Mouse (Mus musculus): Measurements from ENCODE around the gene Zfp668. TPM values are rescaled to one million over a fixed set of nuclear protein-coding genes. Genes with fewer than 3 reads are reported as not detected.
A peak's percentile ranks its signal among the peaks of the same experiment; 100 is the strongest.
"Not testable (repeated sequence)": the region's sequence is repeated elsewhere in the genome, so short reads cannot be mapped to it uniquely, and the experiment has no call there.

Zfp668 gene
- polyA plus RNA-seq, 1 experiment: 18.0 TPM

GRCm38 (mm10) chr7:127896384-127896783 lies 19.8 kb upstream of the Zfp668 start:
- no peaks in the 10 kb centered on the region for H3K9me3 ChIP-seq
- no peak overlapping the region for H3K4me3 ChIP-seq (replicated peaks)
- peaks cover 66% of the 10 kb centered on the region for H3K4me1 ChIP-seq
- H3K36me3 ChIP-seq (replicated peaks; ENCODE audit: low read length): peaks cover 32% of the 10 kb centered on the region
- TF ChIP-seq FLI1 (IDR thresholded peaks at IDR 0.05; ENCODE audit: low read length): no peak
- TF ChIP-seq GATA1 (IDR thresholded peaks at IDR 0.05; ENCODE audit: borderline replicate concordance, low read length): no peak
- no peaks in the 10 kb centered on the region for H3K27me3 ChIP-seq (replicated peaks)

DNA sequence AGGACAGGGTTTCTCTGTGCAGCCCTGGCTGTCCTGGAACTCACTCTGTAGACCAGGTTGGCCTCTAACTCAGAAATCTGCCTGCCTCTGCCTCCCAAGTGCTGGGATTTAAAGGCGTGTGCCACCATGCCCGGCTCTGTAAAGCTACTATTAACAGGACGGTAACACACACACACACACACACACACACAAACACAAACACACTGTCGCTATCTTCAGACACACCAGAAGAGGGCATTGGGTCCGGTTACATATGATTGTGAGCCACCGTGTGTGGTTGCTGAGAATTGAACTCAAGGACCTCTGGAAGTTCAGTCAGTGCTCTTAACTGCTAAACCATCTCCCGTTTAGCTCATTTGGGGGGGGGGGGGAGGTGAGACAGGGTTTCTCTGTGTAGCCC lies 19.3 kb upstream of the Zfp668 start:
- H3K9me3 ChIP-seq; H3K27me3 ChIP-seq (replicated peaks): not testable (repeated sequence)
- Histone ChIP-seq H3K4me3 (replicated peaks) (peak overlapping the region; percentile 94), H3K4me1 (peaks cover 66% of the 10 kb centered on the region), H3K36me3 (replicated peaks; ENCODE audit: low read length) (peaks cover 37% of the 10 kb centered on the region)

DNA sequence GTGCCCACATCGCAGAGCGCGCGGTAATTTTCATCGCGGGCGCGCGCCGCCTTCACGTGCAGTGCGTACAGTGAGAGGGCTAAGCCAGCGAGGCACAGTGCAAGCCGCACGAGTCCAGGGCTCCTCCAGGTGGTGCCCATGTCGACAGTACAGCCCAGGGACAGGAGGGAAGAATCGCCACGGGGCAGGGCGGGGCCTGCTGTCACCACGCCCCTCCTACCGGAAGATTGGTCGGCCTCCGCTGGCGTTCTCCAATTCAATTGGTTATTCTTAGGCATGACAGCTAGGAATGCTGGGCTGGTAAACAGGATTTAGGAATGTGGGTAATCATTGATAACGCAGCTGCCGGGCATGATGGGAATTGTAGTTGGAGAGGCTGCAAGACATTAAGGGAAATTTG lies 18.8 kb upstream of the Zfp668 start, which contains the start of the genes Gm21974 and Vkorc1:
Gene Gm21974 (minus strand): TSS at position 13 of the 400 bp plus-strand sequence.
Gene Vkorc1 (minus strand): TSS at position 176 of the 400 bp plus-strand sequence.
- peaks cover 41% of the 10 kb centered on the region for H3K36me3 ChIP-seq (replicated peaks; ENCODE audit: low read length)
- H3K4me1 ChIP-seq: peaks cover 64% of the 10 kb centered on the region
- H3K4me3 ChIP-seq (replicated peaks): peak within 1 kb of the TSS; percentile 94
- no peaks in the 10 kb centered on the region for H3K9me3 ChIP-seq
- H3K27me3 ChIP-seq (replicated peaks): no peaks in the 10 kb centered on the region
- no peak for TF ChIP-seq FLI1 (IDR thresholded peaks at IDR 0.05; ENCODE audit: low read length)
- TF ChIP-seq GATA1 (IDR thresholded peaks at IDR 0.05; ENCODE audit: borderline replicate concordance, low read length): peak; percentile 54; the same call in 1 of the 3 replicates

- peaks cover 62% of the 10 kb centered on the region for H3K4me1 ChIP-seq
- peak overlapping the region; percentile 94 for H3K4me3 ChIP-seq (replicated peaks)
- no peaks in the 10 kb centered on the region for H3K27me3 ChIP-seq (replicated peaks)
- peaks cover 51% of the 10 kb centered on the region for H3K36me3 ChIP-seq (replicated peaks; ENCODE audit: low read length)
- no peak for TF ChIP-seq GATA1 (IDR thresholded peaks at IDR 0.05; ENCODE audit: borderline replicate concordance, low read length)
- TF ChIP-seq FLI1 (IDR thresholded peaks at IDR 0.05; ENCODE audit: low read length): no peak
- H3K9me3 ChIP-seq: no peaks in the 10 kb centered on the region
Measured at GRCm38 (mm10) chr7:127894480-127894879, 17.9 kb upstream of the Zfp668 start.

GRCm38 (mm10) chr7:127890798-127891197 lies 14.2 kb upstream of the Zfp668 start, which contains the start of gene Prss53:
Gene Prss53, minus strand, starts transcription at chr7:127890970.
- Histone ChIP-seq H3K36me3 (replicated peaks; ENCODE audit: low read length) (peaks cover 88% of the 10 kb centered on the region), H3K4me1 (peaks cover 64% of the 10 kb centered on the region), H3K4me3 (replicated peaks) (no peak within 1 kb of the TSS), H3K27me3 (replicated peaks) (no peaks in the 10 kb centered on the region), H3K9me3 (no peaks in the 10 kb centered on the region)
- TF ChIP-seq GATA1 (IDR thresholded peaks at IDR 0.05; ENCODE audit: borderline replicate concordance, low read length) (no peak), FLI1 (IDR thresholded peaks at IDR 0.05; ENCODE audit: low read length) (no peak)

DNA sequence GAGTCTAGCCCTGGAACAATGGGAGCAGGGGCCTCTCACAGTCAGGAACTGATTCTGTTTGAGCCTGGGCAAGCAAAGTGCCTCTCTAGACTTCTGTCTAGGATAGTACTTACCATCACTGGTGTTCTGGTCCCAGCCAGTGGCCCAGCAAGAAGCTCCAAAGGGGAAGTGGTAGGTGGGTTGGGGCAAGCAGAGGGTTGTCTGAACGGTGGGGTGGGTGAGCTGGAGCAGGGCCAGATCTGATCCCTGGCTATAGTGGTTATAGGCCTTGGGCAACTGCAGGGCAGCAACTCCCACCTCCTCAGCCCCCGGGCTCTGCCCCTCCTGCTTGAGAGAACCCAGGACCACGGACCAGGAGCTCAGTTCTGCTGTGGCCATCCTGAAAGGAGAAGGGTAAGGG lies 12.2 kb upstream of the Zfp668 start:
- Histone ChIP-seq H3K27me3 (replicated peaks) (no peaks in the 10 kb centered on the region), H3K4me3 (replicated peaks) (no peak overlapping the region), H3K36me3 (replicated peaks; ENCODE audit: low read length) (peaks cover 98% of the 10 kb centered on the region), H3K4me1 (peaks cover 66% of the 10 kb centered on the region), H3K9me3 (no peaks in the 10 kb centered on the region)
- TF ChIP-seq GATA1 (IDR thresholded peaks at IDR 0.05; ENCODE audit: borderline replicate concordance, low read length) (no peak), FLI1 (IDR thresholded peaks at IDR 0.05; ENCODE audit: low read length) (no peak)

- TF ChIP-seq GATA1 (IDR thresholded peaks at IDR 0.05; ENCODE audit: borderline replicate concordance, low read length): no peak
- no peak for TF ChIP-seq FLI1 (IDR thresholded peaks at IDR 0.05; ENCODE audit: low read length)
- Histone ChIP-seq H3K36me3 (replicated peaks; ENCODE audit: low read length) (peaks cover 98% of the 10 kb centered on the region), H3K9me3 (no peaks in the 10 kb centered on the region), H3K4me3 (replicated peaks) (no peak overlapping the region), H3K27me3 (replicated peaks) (no peaks in the 10 kb centered on the region), H3K4me1 (peaks cover 76% of the 10 kb centered on the region)
Measured at GRCm38 (mm10) chr7:127887781-127888180, 11.2 kb upstream of the Zfp668 start.

- Histone ChIP-seq H3K36me3 (replicated peaks; ENCODE audit: low read length) (peaks cover 98% of the 10 kb centered on the region), H3K4me3 (replicated peaks) (peak overlapping the region; percentile 71), H3K9me3 (peaks cover 5% of the 10 kb centered on the region; the same call in 1 of the 2 replicates), H3K27me3 (replicated peaks) (no peaks in the 10 kb centered on the region), H3K4me1 (peaks cover 82% of the 10 kb centered on the region)
- TF ChIP-seq GATA1 (IDR thresholded peaks at IDR 0.05; ENCODE audit: borderline replicate concordance, low read length) (no peak), FLI1 (IDR thresholded peaks at IDR 0.05; ENCODE audit: low read length) (no peak)
Measured at GRCm38 (mm10) chr7:127887191-127887590, 10.6 kb upstream of the Zfp668 start.

DNA sequence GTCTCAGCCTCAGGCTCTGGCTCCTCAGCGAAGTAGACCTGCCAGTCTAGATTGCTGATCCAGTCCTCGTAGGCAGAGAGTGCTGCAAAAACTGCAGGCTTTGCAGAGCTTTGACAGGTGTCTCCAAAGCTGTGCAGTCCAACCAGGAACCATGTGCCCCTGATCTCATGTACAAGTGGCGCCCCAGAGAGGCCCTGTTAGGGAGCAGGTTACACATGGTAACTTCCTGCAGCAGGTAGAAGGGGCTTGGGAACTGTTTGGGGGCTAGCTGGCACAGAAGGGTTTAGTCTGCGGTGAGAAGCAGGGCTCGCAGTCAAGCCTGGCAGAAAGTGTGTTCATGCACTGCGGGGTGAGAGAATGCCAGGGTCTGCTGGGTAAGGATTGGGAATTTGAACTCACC lies 9.9 kb upstream of the Zfp668 start:
- no peaks in the 10 kb centered on the region for H3K27me3 ChIP-seq (replicated peaks)
- H3K36me3 ChIP-seq (replicated peaks; ENCODE audit: low read length): peaks cover 98% of the 10 kb centered on the region
- TF ChIP-seq GATA1 (IDR thresholded peaks at IDR 0.05; ENCODE audit: borderline replicate concordance, low read length) (no peak), FLI1 (IDR thresholded peaks at IDR 0.05; ENCODE audit: low read length) (no peak)
- peaks cover 12% of the 10 kb centered on the region for H3K9me3 ChIP-seq
- peaks cover 87% of the 10 kb centered on the region for H3K4me1 ChIP-seq
- peak overlapping the region; percentile 71 for H3K4me3 ChIP-seq (replicated peaks)

GRCm38 (mm10) chr7:127885951-127886350 lies 9.3 kb upstream of the Zfp668 start:
- TF ChIP-seq GATA1 (IDR thresholded peaks at IDR 0.05; ENCODE audit: borderline replicate concordance, low read length) (no peak), FLI1 (IDR thresholded peaks at IDR 0.05; ENCODE audit: low read length) (no peak)
- Histone ChIP-seq H3K9me3 (peaks cover 18% of the 10 kb centered on the region), H3K4me1 (peaks cover 93% of the 10 kb centered on the region), H3K36me3 (replicated peaks; ENCODE audit: low read length) (peaks cover 98% of the 10 kb centered on the region), H3K27me3 (replicated peaks) (no peaks in the 10 kb centered on the region), H3K4me3 (replicated peaks) (no peak overlapping the region)

DNA sequence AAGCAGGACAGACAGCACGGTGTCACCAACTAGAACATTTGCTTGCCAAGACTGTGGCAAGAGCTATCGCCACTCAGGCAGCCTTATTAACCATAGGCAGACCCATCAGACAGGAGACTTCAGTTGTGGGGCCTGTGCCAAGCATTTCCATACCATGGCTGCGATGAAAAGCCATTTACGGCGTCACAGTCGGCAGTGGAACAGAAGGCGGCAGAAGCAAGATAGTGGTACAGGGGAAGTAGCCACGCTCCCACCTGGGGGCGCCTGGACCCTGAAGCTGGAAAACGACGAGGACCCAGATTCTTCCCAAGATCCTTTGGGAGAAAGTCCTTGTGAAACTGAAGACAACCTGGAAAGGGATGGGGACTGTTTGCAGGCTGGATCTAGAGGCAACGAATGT lies 3.8 kb upstream of the Zfp668 start:
- Histone ChIP-seq H3K4me3 (replicated peaks) (peak overlapping the region; percentile 20), H3K27me3 (replicated peaks) (no peaks in the 10 kb centered on the region), H3K36me3 (replicated peaks; ENCODE audit: low read length) (peaks cover 79% of the 10 kb centered on the region), H3K9me3 (peaks cover 45% of the 10 kb centered on the region), H3K4me1 (peaks cover 70% of the 10 kb centered on the region)
- no peak for TF ChIP-seq FLI1 (IDR thresholded peaks at IDR 0.05; ENCODE audit: low read length)
- TF ChIP-seq GATA1 (IDR thresholded peaks at IDR 0.05; ENCODE audit: borderline replicate concordance, low read length): no peak
